Mouse (Mus musculus): ENCODE results near the gene Prkacb.

DNA sequence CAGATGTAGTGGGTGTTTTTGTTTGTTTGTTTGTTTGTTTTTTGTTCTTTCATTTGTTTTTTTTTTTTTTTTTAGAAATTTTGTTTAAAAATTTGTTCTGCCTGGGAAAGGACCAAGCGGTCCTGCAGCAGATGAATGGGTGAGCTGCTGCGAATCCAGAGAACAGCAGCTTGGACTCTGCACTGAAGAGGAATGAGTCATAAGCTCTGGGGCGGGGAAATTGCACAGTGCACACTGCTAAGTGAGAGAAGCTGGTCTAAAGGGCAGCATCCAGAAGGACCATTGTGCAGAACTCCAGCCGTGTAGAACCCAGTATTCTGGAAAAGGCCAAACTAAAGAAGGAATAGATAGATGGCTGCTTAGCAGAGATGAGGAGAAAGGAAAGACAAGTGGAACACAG lies 108.7 kb downstream of the Prkacb start:
- TF ChIP-seq CTCF (IDR thresholded peaks at IDR 0.05; ENCODE audit: low read depth, low read length), result no peak
- no peak for TF ChIP-seq POLR2A (IDR thresholded peaks at IDR 0.05; ENCODE audit: insufficient read depth, low read length)
